Mouse (Mus musculus) kidney, postnatal 25 days (tissue): ENCODE results near the gene Nnmt.
A peak's percentile ranks its signal among the peaks of the same experiment; 100 is the strongest.

Experiments used
- DNase-seq, 2 experiments: peaks; one replicate each; pipeline ENCODE4 v3.0.0; 2021; ENCODE audit warnings: mixed read lengths in 2 of 2

Gene Nnmt

GRCm38 (mm10) chr9:48635576-48636350, 30.8 kb upstream of the Nnmt start:
- no peak for DNase-seq

- DNase-seq = no peak
Observed at GRCm38 (mm10) chr9:48633147-48633546, 28.2 kb upstream of the Nnmt start.

GRCm38 (mm10) chr9:48619268-48619667, 14.3 kb upstream of the Nnmt start:
- no peak for DNase-seq

- peak; percentile 58 to 74 for DNase-seq
Observed at GRCm38 (mm10) chr9:48618589-48618988, 13.6 kb upstream of the Nnmt start.

- DNase-seq = peak; percentile 45 to 68
Observed at GRCm38 (mm10) chr9:48618111-48618510, 13.2 kb upstream of the Nnmt start.

- no peak for DNase-seq
Observed at GRCm38 (mm10) chr9:48617511-48618010, 12.6 kb upstream of the Nnmt start.

GRCm38 (mm10) chr9:48613221-48613620, 8.3 kb upstream of the Nnmt start:
- no peak for DNase-seq

- peak; percentile 13 to 54 for DNase-seq
Observed at GRCm38 (mm10) chr9:48612542-48612941, 7.6 kb upstream of the Nnmt start.

GRCm38 (mm10) chr9:48611032-48611431, 6.1 kb upstream of the Nnmt start:
- DNase-seq = no peak

- no peak for DNase-seq
Observed at GRCm38 (mm10) chr9:48609734-48610133, 4.8 kb upstream of the Nnmt start.

- DNase-seq = no peak
Observed at GRCm38 (mm10) chr9:48607417-48607816, 2.5 kb upstream of the Nnmt start.

- no peak for DNase-seq
Observed at GRCm38 (mm10) chr9:48606171-48606570, 1.2 kb upstream of the Nnmt start.

GRCm38 (mm10) chr9:48605697-48606096, 744 bp upstream of the Nnmt start:
- DNase-seq = no peak

GRCm38 (mm10) chr9:48604226-48604625, 727 bp downstream of the Nnmt start:
- no peak for DNase-seq

- no peak for DNase-seq
Observed at GRCm38 (mm10) chr9:48600881-48601280, 4.1 kb downstream of the Nnmt start.

- DNase-seq = no peak
Observed at GRCm38 (mm10) chr9:48600066-48600465, 4.9 kb downstream of the Nnmt start.

- no peak for DNase-seq
Observed at GRCm38 (mm10) chr9:48597494-48597893, 7.5 kb downstream of the Nnmt start.

GRCm38 (mm10) chr9:48596924-48597323, 8.0 kb downstream of the Nnmt start:
- no peak for DNase-seq

GRCm38 (mm10) chr9:48593915-48594314, 11.0 kb downstream of the Nnmt start:
- DNase-seq = no peak

GRCm38 (mm10) chr9:48590606-48591005, 14.3 kb downstream of the Nnmt start:
- DNase-seq = no peak

GRCm38 (mm10) chr9:48586332-48586731, 18.6 kb downstream of the Nnmt start:
- DNase-seq = peak; percentile 58 to 81

GRCm38 (mm10) chr9:48580808-48581207, 24.1 kb downstream of the Nnmt start:
- no peak for DNase-seq

GRCm38 (mm10) chr9:48562388-48562787, 42.6 kb downstream of the Nnmt start:
- no peak for DNase-seq

GRCm38 (mm10) chr9:48559482-48560139, 45.3 kb downstream of the Nnmt start:
- DNase-seq = peak; percentile 35 to 62
